Mouse (Mus musculus) retina, embryonic 14.5 days (tissue): ENCODE results near the gene 2210016F16Rik.
"Not testable (repeated sequence)": the region's sequence is repeated elsewhere in the genome, so short reads cannot be mapped to it uniquely, and the experiment has no call there.

ENCODE experiments used
- DNase-seq: peaks from one replicate; pipeline ENCODE4 v3.0.0-alpha.2; 2015; ENCODE audit warnings: low spot score

2210016F16Rik gene

DNA sequence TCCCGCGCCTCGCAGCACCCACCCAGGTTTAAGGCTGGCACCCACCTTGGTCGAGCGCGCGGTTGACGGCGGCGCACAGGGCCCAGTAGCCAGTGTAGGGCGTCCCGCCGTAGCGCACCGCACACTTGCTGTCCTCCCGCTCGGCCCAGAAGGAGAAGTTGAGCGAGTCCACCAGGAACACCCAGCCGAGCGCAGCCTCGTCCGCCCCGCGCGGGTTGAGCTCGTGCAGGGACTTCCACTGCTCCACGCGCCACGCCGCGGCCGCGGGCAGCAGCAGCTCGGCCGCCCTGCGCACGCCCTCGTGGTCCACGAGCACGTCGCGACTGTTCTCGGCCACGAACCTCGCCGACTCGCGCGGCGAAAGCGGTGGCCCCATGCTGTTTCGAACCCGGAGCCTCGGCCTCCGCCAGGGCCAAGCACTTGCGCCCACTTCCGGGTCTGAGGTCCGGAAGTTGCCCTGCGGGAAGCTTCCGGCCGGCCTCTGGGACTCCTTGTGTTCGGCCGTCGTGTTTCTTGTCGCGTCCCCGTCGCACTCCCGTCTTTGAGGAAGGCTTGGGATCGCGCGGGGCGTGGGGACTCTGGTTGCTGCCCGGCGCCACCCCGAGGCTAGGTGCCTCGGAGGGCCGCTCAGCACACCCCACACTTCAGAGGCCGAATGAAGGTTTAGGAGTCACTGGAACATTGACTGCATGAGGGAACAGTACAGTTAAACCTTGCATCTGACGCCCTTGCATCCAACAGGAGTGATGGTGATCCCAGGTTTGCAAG, at the start of gene 2210016F16Rik:
Gene 2210016F16Rik (minus strand): TSS at position 447 of the 768 bp plus-strand sequence.
- peak; percentile 75 for DNase-seq

DNA sequence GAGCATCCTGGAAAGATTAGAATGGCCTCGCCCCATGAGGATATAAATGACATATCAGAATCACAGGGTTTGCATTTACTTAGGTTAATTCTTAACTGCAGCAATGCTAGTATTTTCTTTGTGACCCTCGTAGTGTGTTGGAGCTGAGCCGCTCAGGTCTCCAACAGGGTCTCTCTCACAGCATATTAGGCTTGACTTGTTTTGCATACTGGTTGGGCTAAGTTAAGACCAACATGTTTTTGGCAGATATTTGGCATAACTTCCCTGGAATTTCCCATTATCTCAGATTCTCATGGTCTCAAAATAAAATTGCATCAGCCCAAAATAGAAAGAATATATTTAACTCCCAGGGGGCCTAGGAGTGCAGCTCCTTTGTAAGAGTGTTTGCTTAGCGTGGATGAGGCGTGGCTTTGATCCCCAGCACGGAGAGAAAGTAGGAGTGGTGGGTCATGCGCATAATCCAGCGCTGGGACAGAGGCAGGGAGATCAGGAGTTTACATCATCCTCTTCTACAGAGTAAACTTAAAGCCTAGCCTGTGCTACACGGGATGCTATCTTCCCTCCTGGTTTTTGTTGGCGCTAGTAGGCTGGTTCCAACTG, 38.1 kb upstream of the 2210016F16Rik start:
- no peak for DNase-seq

DNA sequence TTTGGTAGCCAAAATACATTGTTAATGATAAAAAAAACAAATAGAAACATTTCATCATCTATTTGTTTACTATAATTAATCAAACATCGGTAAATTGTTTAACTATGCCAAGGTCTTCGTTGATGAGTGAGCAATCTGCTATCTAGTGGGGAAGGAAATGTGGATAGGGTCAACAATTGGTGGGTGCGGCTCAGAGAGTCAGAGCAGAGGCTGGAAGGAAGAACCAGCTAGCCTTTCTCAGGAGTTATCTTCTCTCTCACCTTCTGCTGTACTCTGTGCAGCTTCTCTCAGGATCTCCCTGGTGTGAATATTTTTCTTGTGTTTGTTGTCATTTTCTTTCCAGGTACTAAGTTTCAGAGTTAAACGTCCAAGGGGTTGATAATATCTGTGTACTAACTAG, 37.2 kb upstream of the 2210016F16Rik start:
- DNase-seq, result no peak

DNA sequence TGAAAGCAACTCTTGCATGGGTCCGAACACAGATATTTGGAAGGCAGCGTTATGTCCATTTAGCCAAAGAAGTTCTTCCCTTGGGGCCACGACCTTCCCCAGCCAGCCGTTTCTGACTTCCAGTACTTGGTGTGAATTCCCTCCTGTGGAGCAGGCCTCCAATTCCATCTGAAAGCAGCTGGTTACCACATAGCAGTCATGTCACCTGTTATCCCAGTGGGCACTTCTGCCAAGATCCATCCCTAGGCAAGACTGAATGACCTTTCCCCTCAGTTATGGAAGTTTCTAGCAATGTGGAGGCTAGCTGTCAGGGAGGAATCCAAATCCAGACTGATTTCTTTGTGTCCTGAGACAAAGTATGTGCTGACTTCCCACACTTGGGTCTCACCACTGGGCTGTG, 36.0 kb upstream of the 2210016F16Rik start:
- no peak for DNase-seq

DNA sequence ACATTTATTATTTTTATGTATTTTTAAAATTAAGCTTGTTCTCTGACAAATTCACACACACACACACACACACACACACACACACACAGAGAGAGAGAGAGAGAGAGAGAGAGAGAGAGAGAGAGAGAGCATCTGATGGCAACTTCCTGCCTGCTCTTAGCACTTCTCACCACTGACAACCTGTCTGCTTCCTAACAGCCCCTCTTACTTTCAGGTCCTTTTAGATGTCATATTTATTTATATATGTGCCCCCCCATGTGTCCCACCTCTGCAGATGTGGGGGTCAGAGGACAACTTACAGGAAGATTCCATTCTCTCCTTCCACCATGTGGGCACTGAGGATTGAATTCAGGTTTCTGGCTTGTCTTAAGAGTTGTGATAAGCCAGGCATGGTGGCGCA, 34.2 kb upstream of the 2210016F16Rik start:
- DNase-seq, result no peak

DNA sequence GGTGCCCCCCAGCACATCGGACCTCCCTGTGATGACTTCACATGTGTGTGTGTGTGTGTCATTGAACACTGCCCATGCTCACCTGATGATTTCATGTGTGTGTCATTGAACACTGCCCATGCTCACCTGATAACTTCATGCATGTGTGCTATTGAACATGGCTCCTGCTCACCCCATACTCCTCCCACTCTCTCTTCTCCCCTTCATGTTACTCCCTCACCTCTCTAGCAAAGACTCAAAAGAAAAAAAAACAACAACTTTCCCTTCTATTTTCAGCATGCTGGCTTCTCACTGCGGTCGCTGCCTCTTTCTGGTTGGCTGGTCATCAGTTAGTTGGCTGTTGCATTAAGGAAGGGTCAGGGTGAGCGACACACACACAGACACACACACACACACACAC, 33.6 kb upstream of the 2210016F16Rik start:
- no peak for DNase-seq

DNA sequence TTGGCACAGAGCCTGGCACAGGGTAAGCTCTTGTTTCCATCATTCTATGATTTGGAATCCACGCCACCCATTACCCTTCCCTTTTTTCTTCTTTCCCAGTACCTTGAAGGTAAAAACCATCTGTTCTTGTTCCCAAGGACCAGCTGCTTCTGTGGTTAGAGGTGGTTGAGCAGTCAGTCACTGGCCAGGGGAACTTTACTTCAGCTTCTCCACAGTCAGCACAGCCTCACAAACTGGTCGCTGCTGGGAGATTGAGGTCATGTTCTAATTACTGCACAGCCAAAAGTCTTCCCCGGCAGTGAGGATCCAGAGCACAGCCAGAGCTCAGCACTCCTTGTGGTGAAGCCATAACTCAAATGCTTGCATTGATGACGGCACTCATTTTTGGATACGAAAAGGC, 30.8 kb upstream of the 2210016F16Rik start:
- DNase-seq, result no peak

DNA sequence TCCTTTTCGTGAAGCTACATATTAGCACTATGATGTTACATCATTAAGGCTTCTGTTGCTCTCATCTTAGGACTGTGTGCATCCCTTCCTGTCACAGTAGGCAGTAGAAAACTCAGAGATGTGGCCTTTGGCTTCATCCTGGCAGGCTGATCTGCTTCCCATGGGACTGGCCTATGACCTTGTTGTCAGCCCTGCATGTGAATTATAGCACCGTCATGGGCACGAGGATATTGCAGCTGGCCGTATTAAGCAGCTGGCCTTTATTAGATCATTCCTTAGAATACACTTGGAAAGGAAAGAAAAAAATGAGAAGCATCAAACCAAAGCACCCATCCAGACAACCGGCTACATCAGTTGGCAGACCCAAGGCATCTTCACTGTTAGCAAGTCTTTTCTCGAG, 30.3 kb upstream of the 2210016F16Rik start:
- no peak for DNase-seq

DNA sequence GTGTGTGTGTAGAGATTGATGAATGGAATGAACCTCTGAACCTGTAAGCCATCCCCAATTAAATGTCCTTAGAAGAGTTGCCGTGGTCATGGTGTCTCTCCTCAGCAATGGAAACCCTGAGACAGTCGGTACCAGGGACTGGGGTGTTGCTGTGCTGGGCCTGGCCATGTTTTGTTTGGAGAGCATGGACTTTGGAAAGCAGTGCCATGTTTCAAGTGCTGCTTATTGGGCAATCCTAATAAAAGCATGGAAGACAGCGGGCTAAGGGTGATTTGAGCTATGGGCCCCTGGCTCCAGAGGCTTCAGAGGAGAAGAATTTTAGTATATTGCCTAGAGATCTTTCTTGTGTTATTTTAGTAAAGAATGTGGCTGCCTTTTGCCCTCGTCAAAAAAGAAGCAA, 26.0 kb upstream of the 2210016F16Rik start:
- no peak for DNase-seq

DNA sequence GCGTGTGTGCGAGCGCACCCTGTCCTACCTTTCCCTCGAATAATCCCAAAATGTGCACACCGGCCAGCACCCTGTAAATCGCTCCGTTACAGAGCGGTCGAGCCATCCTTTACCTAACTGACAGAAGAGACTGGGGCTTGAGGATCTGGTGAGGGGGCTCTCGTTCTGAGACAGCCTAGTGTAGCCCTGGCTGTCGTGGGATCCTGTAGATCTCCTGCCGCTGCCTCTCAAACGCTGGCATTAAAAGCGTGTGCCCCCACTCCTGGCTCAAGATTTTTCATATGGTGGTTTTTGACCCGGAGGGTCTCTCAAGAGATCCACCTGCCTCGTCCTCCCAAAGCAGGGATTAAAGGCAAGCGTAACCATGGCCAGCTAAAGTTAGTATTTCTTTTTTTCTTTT, 18.2 kb upstream of the 2210016F16Rik start, which contains the start of gene Hnrnpk:
Gene Hnrnpk (minus strand): TSS at position 101 of the 400 bp plus-strand sequence.
- not testable (repeated sequence) for DNase-seq

DNA sequence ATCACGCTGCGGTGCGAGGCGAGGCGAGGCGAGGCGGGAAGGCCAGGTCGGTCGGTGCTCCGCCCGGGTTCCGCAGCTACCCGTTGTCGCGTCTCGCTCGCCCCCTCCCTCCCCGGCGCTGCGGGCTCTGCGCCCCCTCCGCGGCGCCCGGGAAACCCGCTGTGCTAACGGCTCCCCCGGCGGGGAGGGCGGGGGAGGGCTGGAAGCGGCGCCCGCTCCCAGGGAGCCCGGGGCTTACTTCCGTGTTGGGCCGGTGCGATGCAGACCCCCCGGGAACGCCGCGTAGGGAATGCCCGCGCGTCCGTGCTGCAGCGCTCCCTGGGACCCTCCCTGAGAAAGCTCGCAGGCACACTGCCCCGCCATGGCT, 17.7 kb upstream of the 2210016F16Rik start:
- no peak for DNase-seq

DNA sequence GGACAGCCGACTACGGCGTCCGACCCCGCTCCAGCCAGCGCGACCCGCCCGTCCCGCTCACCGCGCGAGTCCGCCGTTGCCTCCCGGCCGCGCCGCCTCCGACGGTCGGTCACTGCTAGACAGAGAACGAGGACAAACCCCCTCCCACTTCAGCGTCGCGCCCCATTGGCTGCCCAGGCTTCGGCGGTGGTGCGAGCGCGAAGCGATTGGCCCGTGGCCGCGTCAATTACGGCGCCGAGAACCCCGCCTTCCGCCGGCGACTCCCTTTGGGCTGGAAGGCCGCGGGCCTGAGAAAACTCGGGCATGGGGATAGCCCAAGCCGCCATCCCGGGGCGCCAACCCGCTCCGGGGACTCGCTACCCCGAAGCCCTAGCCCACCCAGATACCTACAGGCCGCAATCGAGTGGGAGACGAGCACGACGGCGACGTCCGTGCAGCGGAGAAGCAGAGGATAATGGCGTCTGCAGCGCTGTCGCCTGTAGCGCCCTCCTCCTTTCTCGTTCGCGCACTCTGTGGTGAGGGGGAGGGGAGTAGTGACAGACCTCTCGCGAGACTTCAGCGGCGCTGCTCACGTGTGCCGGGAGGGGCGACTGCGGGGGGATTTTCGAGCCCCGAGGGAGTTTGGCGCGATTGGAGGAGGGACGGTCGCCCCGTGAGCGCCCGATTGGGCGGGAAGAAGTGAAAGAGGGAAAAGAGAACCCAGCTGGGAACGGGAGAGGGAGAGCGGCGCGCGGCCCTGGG, 17.1 kb upstream of the 2210016F16Rik start, which contains the start of gene Rmi1:
Gene Rmi1 (plus strand): TSS at position 246 of the 741 bp plus-strand sequence.
- peak; percentile 99 for DNase-seq

DNA sequence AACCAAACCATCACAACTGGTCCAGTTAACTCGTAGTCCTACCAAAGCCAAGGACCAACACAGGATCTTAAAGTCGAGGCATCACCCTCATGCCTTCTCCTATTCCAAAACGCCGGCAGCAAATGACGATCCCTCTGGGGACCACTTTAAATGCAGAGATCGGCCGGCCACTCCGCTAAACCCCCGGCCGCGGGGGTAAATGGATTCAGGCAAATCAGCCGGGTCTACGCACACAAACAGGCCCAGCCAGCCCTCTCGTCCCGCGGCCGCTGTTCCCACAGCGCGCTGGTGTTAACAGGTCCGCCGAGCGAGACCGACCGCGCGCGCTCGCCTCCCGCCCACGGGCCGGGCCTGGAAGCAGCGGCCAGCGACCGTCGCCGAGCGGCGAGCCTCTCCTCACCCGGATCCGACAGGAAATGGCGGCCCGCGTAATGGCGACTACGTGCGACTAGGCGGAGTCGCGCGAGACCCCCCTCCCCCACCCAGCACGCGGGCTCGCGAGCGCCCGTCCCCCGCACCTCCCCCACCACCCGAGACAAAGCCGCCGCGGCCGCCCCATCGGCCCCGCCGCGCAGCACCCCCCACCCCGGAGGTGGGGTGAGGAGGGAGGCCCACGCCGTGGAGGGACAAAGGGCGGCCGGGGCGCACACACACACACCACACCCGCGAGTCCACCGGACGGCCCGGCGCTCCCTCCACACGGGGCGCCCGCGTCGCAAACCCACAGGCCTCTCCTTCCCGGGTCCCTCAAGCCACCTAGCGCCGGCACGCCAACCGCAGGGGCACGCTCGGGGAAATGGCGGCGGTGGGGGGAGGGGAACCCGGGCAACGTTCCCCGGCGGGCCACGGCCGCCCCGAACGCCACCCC, 16.3 kb upstream of the 2210016F16Rik start:
- peak; percentile 81 for DNase-seq

DNA sequence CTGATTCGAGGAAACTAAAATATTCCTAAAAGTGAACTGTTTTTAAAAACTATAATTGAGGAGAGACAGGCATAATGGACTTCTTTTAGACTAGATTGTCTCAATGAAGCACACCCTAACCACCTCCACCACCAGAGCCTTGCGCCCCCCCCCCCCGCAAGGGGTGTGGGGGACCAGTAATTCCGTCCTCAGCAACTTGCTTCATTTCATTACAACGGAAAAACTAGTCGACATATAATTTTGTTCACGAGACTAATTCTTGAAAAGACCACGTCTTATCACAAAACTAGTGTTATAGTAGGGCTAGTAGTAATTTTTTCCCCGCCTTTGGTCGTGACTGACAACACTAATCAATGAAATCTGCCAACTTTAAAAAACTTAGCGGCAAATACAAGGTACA, 15.6 kb upstream of the 2210016F16Rik start:
- no peak for DNase-seq

DNA sequence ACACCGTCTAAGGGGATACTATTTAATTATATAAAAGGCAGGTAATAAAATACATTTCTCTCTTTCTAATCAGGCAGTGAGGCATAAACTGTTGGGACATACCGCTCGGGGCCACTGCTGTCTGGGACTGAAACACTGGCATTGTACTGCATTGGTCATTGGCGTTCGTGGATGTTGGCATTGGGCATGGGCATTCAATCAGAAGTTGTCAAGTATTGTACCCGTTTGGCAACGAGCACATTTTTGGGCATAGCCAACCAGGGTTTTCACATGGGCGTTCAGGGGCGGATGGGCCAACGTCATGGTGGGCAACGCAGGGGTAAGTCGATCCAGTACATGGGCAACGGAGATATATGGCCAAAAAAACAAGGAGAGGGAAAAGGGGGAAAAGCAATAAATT, 12.6 kb upstream of the 2210016F16Rik start:
- no peak for DNase-seq

DNA sequence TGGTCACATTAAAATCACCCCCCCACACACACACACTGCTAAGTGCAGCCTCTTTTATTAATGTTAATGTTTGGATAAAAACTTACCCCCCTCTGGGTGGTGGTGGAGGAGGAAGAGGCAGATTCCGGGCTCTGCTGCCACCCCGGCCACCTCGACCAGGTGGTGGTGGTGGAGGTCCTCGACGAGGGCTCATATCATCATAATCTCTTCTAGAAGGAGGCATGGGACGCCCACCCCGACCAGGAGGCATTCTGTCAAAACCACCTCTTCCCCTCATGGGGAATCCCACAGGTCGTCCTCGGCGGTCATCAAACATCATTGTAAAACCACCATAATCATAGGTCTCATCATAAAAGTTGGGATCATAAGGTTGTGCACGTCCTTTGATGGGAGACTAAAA, 9.4 kb upstream of the 2210016F16Rik start:
- not testable (repeated sequence) for DNase-seq

DNA sequence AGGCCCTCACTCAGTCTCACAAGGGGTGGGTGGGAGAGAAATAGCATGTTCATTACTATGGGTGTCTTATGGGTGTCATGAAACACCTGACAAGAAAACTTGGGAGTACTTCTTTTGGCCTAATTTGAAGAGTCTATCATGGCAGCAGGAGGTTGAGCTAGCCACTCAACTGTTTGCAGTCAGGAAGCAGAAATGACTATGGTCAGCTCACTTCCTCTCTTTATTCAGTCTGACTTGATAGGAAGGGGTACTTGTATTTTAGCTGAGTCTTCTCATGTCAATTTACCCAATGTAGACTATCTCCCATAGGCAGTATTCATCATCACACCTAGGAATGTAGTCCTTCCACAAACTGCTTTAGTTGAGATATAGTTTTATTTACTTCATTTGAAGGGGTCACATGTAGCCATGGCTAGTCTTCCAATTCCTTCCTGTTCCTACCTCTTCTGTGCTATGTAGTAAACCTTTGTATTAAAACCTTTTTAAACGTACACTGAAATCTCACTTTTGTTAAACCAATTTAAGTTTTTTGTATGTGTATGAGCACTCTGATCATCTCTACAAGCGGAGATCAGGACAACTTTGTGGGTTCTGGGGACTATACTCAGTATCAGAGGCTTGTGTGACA, 4.4 kb upstream of the 2210016F16Rik start:
- DNase-seq, result no peak

DNA sequence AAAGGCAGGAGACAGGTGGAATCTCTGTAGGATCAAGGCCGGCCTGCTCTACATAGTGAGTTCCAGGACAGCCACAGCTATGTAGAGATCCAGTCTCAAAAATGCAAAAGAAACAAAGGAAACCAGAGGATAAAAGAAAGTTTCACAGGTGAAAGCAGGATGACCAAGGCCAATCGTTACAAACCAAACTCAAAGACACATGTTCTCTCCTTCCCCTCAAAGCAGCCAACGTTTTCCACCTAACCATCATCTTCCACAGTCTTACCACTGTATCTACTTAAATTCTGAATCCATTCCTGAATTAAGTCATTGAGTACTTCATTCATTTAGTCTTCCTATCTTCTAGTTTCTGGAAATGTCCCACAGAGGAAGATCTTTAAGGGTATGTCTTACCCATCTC, 3.4 kb upstream of the 2210016F16Rik start:
- no peak for DNase-seq

DNA sequence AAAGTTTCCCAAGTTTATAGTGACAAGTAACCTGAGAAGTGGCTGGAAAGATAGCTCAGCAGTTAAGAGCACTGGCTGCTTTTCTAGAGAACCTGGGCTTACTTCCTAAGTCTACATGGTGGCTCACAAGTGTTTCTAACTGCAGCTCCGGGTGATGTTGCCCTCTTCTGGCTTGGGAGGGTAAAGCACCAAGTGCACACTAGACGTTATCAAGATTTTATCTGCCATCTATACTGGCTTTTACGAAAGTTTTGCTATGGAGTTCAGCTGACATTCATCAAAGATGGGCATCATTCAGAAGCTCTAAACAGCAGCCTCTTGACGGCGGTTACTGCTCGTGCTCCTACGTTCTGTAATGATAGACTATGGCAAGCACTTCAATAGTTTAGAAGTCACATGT, 2.9 kb upstream of the 2210016F16Rik start:
- DNase-seq, result peak; percentile 83

DNA sequence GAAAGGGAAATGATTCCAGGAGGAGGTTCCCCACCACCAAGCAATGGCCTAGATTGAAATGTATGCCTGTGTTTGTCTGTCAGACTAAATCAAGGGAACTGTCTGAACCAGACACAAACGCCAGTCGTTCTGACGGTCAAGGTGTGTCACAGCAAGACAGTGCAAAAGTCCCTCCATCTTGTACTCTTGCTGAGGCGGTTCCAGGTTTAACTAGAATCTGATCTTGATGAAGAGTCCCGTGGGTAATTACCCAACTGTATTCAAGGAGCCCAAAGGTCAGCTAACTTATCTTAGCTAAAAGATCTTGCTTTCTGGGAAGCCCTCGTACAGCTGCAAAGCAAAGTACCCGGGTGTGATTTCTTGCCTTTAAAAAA, 509 bp upstream of the 2210016F16Rik start:
- no peak for DNase-seq

DNA sequence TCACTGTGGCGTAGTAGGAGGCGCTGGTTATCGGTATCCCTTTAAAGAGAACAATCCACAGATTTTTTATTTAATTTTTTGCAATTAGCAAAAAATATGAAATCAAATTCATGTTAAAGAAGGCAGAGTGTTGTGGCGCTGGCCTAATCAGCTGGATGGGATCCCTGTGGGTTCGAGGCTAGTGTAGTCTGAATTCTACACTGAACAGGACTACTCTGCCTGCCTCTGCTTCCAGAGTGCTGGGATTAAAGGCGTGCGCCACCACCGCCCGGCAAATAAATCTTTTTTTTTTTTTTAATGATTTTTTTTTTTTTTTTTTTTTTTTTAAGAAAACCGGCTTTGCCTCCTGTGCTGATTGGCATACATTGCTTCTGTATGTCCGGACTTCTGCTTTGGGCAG, 654 bp downstream of the 2210016F16Rik start:
- no peak for DNase-seq

DNA sequence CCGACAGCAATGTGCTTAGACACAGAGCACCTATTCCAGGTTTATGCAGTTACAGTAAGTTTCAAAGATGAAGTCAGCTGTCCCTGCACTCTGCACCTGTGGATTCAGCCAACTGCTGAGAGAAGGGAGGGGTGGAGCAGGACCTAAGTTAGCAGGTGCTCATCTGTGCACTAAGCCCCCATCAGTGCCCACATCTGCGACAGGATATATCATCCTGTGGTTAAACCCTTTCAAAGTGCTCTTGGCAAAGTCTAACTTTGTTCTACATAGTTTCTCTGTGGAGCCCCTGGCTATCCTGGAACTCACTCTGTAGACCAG, 11.9 kb downstream of the 2210016F16Rik start:
- DNase-seq, result no peak
